Mouse (Mus musculus): ENCODE results near the gene Porcn. TPM values are rescaled to one million over a fixed set of nuclear protein-coding genes. Genes with fewer than 3 reads are reported as not detected.

The Porcn gene
- polyA plus RNA-seq, 2 experiments, result 11.6 to 27.0 TPM

DNA sequence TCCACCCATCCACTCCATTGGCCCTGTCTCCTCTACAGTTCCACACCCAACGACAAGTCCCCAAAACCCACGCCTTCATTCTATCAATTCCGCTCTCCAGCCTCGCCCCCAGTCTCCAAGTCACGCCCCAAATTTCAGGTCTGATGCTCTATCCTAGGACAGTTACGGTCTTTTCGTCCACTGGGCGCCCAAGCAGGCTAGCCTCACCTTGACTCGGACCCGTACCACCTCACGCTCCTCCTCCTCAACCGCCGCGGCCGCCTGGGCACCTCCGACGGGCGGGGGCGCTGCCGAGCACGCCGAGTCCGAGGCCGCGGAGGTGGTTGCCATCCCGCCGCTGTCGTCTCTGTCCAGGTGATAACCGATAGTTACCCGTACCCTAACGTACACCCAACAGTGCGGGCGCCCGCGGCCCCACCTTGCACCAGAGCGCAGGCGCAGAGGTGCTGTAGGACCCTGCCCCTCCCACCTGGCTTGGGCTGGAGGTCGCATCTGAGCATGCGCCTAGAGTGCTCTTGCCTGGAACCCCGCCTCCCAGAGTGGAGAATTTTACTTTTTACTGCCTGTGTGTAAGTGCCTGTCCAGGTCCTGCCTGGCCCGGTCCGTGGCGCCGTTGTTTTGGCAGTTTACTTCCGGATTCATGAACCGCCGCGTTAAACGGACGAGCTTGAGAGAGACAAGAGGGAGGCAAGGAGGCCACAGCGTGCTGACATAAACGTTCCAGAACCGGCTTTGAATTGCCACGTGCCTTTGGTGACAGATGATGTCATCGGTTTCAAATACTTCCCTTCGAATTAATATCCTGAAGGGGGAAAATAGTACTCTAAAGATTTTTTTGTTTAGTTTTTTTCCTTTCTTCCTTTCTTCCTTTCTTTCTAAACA, 30.6 kb downstream of the Porcn start, which contains the start of gene Tbc1d25:
Gene Tbc1d25 (minus strand): TSS at position 678 of the 882 bp plus-strand sequence.
- peak within 1 kb of the TSS; percentile 61 for H3K27ac ChIP-seq (replicated peaks; ENCODE audit: low read depth, low read length)

DNA sequence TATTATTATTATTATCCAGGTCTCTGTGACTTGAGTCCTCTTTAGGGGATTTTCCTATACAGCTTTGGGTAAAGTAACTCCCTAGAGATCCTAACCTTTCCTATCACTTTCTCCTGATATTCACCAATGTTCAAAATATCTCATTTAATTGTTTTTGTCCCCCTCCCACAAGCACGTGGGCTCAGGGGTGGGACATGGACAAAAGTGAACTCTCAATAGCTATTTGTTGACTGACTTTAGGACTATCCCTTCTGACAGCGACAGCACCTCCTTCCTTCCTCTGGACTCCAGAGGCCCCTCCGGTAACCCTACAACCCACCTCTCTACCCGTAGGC, 31.2 kb downstream of the Porcn start:
- DNase-seq (ENCODE audit: low spot score) (no peak), ATAC-seq (ENCODE audit: low FRiP score, low read depth) (no peak)
- H3K36me3 ChIP-seq (ENCODE audit: control insufficient read depth, insufficient read depth, low read length), result peaks cover 3% of the 10 kb centered on the region
- no peak overlapping the region for H3K27ac ChIP-seq (replicated peaks; ENCODE audit: low read depth, low read length)
- H3K27me3 ChIP-seq (ENCODE audit: control insufficient read depth, insufficient read depth, low read length), result no peaks in the 10 kb centered on the region
- peak overlapping the region; percentile 58 for H3K4me3 ChIP-seq (replicated peaks; ENCODE audit: low read length)
- H3K4me1 ChIP-seq (ENCODE audit: control insufficient read depth, insufficient read depth, low read length), result 0 out of 2 replicates have a peak, but pooled peaks cover 2% of the 10 kb centered on the region
- H3K9ac ChIP-seq (ENCODE audit: low read depth, low read length, severe bottlenecking), result peak overlapping the region; percentile 59
- 24% methylated on average over 4 of the region's 4 CpGs for WGBS
- no peak for TF ChIP-seq POLR2A (IDR thresholded peaks at IDR 0.05; ENCODE audit: borderline replicate concordance, extremely low read depth, insufficient read depth, insufficient read length)
- H3K9me3 ChIP-seq (ENCODE audit: control insufficient read depth, low read length), result no peaks in the 10 kb centered on the region
- peak overlapping the region; percentile 45 for H3K4me2 ChIP-seq (replicated peaks; ENCODE audit: low read depth, low read length, severe bottlenecking)

More for the DNA sequence above, 30.6 kb downstream of the Porcn start, which contains the start of gene Tbc1d25:
- peak within 1 kb of the TSS; percentile 45 for H3K4me2 ChIP-seq (replicated peaks; ENCODE audit: low read depth, low read length, severe bottlenecking)
- H3K9ac ChIP-seq (ENCODE audit: low read depth, low read length, severe bottlenecking), result peak within 1 kb of the TSS; percentile 59
- peaks cover 1% of the 10 kb centered on the region for H3K36me3 ChIP-seq (ENCODE audit: control insufficient read depth, insufficient read depth, low read length)
- H3K4me1 ChIP-seq (ENCODE audit: control insufficient read depth, insufficient read depth, low read length), result 0 out of 2 replicates have a peak, but pooled peaks cover 2% of the 10 kb centered on the region
- no peaks in the 10 kb centered on the region for H3K9me3 ChIP-seq (ENCODE audit: control insufficient read depth, low read length)
- H3K4me3 ChIP-seq (replicated peaks; ENCODE audit: low read length), result peak within 1 kb of the TSS; percentile 58
- TF ChIP-seq POLR2A (IDR thresholded peaks at IDR 0.05; ENCODE audit: borderline replicate concordance, extremely low read depth, insufficient read depth, insufficient read length), result 0 out of 2 replicates have a peak, but pooled peaks have one; percentile 43
- peak; percentile 88 for DNase-seq (ENCODE audit: low spot score)
- no peaks in the 10 kb centered on the region for H3K27me3 ChIP-seq (ENCODE audit: control insufficient read depth, insufficient read depth, low read length)
- 25% methylated on average over 53 of the region's 56 CpGs for WGBS
- peak; percentile 96 for ATAC-seq (ENCODE audit: low FRiP score, low read depth)

DNA sequence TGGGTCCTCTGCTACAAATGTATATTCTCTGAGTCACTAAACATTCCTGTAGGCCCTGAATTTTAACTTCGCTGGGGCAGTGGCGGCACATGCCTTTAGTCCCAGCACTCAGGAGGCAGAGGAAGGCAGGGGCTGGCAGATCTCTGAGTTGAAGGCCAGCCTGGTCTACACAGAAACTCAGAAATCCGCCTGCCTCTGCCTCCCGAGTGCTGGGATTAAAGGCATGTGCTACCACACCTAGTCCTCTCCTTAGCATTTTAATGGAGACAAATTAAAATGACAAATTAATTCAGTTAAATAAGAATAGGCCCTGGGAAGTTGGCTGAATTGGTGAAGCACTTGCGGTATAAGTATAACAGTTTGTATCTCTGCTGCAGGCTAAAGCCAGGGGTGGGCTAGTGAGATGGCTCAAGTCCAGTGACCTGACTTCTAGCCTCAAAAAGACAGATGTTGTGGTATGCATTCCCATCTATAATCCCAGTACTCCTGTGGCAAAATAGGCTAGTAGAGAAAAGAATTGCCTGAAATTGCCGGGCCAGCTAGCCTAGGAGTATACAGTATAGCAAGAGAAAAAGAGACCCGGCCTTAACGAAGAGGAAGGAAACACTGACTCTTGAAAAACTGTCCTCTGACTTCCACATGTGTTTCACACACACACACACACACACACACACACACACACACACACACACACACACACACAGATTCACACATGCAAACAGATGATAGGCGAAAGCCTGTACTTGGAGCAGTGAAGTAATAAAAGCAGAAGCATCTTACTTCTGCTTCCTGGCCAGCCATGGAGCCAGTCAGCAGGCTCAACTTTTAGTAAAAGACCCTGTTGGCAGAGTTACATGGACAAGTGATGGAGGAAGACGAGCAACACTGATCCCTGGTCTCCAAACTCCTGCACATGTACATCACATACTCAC, 38.3 kb downstream of the Porcn start:
- H3K9ac ChIP-seq (ENCODE audit: low read depth, low read length, severe bottlenecking), result no peak overlapping the region
- H3K27me3 ChIP-seq (ENCODE audit: control insufficient read depth, insufficient read depth, low read length), result no peaks in the 10 kb centered on the region
- DNase-seq (ENCODE audit: low spot score) (no peak), ATAC-seq (ENCODE audit: low FRiP score, low read depth) (no peak)
- no peak overlapping the region for H3K4me3 ChIP-seq (replicated peaks; ENCODE audit: low read length)
- no peaks in the 10 kb centered on the region for H3K4me1 ChIP-seq (ENCODE audit: control insufficient read depth, insufficient read depth, low read length)
- H3K27ac ChIP-seq (replicated peaks; ENCODE audit: low read depth, low read length), result no peak overlapping the region
- 87% methylated on average over 10 of the region's 10 CpGs for WGBS
- no peak overlapping the region for H3K4me2 ChIP-seq (replicated peaks; ENCODE audit: low read depth, low read length, severe bottlenecking)
- TF ChIP-seq POLR2A (IDR thresholded peaks at IDR 0.05; ENCODE audit: borderline replicate concordance, extremely low read depth, insufficient read depth, insufficient read length), result no peak
- no peaks in the 10 kb centered on the region for H3K9me3 ChIP-seq (ENCODE audit: control insufficient read depth, low read length)
- peaks cover 10% of the 10 kb centered on the region for H3K36me3 ChIP-seq (ENCODE audit: control insufficient read depth, insufficient read depth, low read length)

DNA sequence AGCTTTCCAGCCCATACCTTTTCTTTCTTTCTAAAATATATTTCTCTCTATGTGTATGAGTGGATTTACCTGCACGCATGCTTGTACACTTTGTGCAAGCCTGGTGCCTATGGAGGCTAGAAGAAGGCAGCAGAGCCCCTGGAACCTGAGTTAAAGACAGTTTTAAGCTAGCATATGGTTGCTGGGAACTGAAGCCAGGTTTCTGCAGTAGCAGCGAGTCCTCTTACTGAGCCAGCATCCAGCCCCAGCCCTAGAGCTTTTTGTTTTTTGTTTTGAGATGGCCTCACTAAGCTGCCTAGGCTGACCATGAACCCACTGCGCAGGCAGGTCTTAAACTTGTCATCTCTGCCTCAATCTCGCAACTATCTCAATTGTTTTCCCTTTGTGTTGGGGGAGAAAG, 41.9 kb downstream of the Porcn start:
- H3K9ac ChIP-seq (ENCODE audit: low read depth, low read length, severe bottlenecking), result no peak overlapping the region
- H3K9me3 ChIP-seq (ENCODE audit: control insufficient read depth, low read length), result no peaks in the 10 kb centered on the region
- no peaks in the 10 kb centered on the region for H3K27me3 ChIP-seq (ENCODE audit: control insufficient read depth, insufficient read depth, low read length)
- peaks cover 6% of the 10 kb centered on the region; the same call in 1 of the 2 replicates for H3K36me3 ChIP-seq (ENCODE audit: control insufficient read depth, insufficient read depth, low read length)
- H3K4me3 ChIP-seq (replicated peaks; ENCODE audit: low read length), result no peak overlapping the region
- no peak overlapping the region for H3K4me2 ChIP-seq (replicated peaks; ENCODE audit: low read depth, low read length, severe bottlenecking)
- no peak for DNase-seq (ENCODE audit: low spot score)
- no peak for ATAC-seq (ENCODE audit: low FRiP score, low read depth)
- no peak overlapping the region for H3K27ac ChIP-seq (replicated peaks; ENCODE audit: low read depth, low read length)
- WGBS, result 91% methylated on average over 4 of the region's 4 CpGs
- H3K4me1 ChIP-seq (ENCODE audit: control insufficient read depth, insufficient read depth, low read length), result no peaks in the 10 kb centered on the region
- TF ChIP-seq POLR2A (IDR thresholded peaks at IDR 0.05; ENCODE audit: borderline replicate concordance, extremely low read depth, insufficient read depth, insufficient read length), result no peak

DNA sequence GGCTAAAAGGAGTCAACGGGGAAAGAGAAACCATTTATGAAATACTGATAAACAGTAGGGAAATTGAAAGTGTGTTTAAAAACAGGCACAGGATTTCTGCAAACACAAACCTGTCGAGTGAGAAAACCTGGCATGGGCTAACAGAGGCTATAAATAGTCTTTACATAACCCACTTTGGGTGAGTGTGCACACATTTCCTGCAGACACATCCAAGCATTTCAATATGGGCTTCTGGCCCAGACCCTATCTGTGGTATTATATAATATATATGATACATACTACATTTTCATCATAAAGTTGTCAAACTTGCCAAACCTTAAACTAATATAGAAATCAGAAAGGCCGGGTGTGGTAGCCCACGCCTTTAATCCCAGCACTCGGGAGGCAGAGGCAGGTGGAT, 43.2 kb downstream of the Porcn start:
- DNase-seq (ENCODE audit: low spot score) (no peak), ATAC-seq (ENCODE audit: low FRiP score, low read depth) (no peak)
- Histone ChIP-seq H3K9me3 (ENCODE audit: control insufficient read depth, low read length) (no peaks in the 10 kb centered on the region), H3K36me3 (ENCODE audit: control insufficient read depth, insufficient read depth, low read length) (0 out of 2 replicates have a peak, but pooled peaks cover 3% of the 10 kb centered on the region), H3K4me1 (ENCODE audit: control insufficient read depth, insufficient read depth, low read length) (no peaks in the 10 kb centered on the region), H3K27ac (replicated peaks; ENCODE audit: low read depth, low read length) (no peak overlapping the region), H3K4me3 (replicated peaks; ENCODE audit: low read length) (no peak overlapping the region), H3K9ac (ENCODE audit: low read depth, low read length, severe bottlenecking) (no peak overlapping the region), H3K4me2 (replicated peaks; ENCODE audit: low read depth, low read length, severe bottlenecking) (no peak overlapping the region), H3K27me3 (ENCODE audit: control insufficient read depth, insufficient read depth, low read length) (no peaks in the 10 kb centered on the region)
- 84% methylated on average over 5 of the region's 5 CpGs for WGBS
- TF ChIP-seq POLR2A (IDR thresholded peaks at IDR 0.05; ENCODE audit: borderline replicate concordance, extremely low read depth, insufficient read depth, insufficient read length), result no peak

Measured in limb, embryonic 14.5 days (tissue).